Mouse (Mus musculus) right cerebral cortex, postnatal 36 days (tissue): ENCODE results near the gene Abr.

ENCODE experiments used
- DNase-seq, 2 experiments: peaks; one replicate each; pipeline ENCODE4 v3.0.0; 2022; ENCODE audit warnings: low spot score in 2 of 2, mixed read lengths in 1 of 2

Gene Abr

DNA sequence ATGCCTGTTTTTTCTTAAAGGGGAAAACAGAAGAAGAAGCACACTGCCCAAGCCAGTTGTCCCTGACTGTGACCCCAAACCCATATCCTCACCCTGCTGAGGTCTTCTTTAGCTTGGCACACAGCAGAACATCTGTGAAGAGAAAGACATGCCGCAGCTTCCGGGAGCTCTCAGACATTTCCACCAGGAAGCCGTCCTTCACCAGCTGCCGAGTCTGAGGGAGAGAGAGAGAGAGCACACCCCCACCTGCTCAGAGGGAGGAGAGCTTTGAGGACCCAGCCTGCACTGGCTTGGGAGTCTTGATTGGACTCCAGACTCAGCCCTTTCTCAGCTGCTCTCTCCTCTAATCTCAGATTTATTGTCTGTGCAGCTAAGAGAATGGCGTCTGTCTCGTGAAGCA is 160.9 kb downstream of the Abr start:
- DNase-seq: no peak

GRCm38 (mm10) chr11:76459489-76459888 is 162.6 kb downstream of the Abr start:
- no peak for DNase-seq

GRCm38 (mm10) chr11:76458730-76459129 is 163.4 kb downstream of the Abr start:
- DNase-seq: no peak

DNA sequence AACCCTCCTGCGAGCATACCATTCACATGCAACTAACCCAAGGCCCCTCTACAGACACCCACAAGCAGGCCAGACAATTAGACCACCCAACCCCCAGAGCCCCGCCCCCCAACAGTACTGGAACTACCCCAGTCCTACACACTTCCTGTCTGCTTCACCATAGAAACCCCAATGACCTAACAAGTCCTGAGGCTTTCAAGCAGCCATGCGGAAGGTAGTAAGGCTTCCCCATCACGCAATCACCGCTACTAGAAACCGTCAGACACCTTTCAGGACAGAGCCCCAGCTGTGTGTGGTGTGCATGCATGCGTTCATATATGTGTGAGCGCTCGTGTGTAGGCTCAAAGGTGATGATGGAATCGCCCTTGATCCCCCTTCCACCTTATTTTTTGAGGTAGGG is 165.2 kb downstream of the Abr start:
- no peak for DNase-seq

DNA sequence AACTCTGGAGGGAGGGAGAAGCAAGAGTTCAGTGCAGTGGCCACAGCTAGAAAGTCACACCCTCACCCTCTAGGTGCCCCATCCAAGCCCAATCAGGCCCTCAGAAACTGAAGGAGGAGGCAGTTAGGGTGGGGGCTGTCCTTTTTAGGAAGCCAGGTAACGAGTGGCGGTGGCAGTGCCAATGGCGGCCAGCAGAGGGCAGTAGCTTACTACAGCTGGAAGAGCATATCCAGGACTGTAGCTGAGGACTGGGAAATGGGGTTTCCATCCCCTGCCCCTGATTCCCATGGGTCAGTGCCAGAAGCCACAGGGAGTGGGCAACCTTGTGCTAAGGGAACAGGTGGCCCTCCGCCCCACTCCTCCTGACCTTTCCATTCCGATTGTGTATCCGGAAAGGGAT is 165.9 kb downstream of the Abr start:
- DNase-seq: peak; percentile 72 to 78

DNA sequence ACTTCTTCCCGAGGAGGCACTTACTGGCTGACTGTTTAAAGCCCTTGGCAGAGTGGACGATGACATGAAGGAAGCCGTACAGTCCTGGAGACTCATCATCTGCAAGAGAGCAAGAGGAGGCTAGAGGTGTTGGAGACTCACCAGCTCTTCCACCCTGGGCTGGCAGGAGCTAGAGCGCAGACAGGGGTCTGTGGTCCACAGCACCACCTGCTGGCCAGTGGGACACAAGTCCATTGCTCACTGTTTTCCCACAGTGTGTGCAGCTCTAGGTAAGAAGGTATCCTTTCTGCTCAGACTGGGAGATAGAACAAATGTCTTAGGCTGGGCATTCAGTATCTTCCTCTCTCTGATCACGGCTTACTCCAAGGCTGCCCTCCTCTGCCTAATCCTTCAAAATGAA is 167.6 kb downstream of the Abr start:
- peak in 1 of 2 experiments; percentile 41 for DNase-seq

DNA sequence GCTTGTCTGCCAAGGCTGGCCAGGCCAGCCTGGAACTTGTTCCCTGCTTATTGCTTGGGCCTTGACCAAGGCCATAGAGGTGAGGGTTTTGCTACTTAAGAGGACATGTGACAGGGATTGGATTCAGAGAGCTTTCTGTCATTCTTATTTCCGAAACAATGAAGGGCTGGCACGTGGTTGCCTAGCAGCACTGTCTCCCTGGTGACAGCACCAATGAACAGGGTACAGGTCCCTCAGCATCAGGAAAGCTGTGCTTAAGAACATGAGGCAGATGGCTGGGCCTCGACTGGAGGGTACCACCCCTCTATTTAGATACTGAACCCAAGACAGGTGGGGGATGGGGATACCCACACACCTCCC is 171.9 kb downstream of the Abr start:
- peak in 1 of 2 experiments; percentile 39 for DNase-seq

- DNase-seq: peak; percentile 79 to 84
Measured at GRCm38 (mm10) chr11:76449520-76450201, 172.5 kb downstream of the Abr start.

GRCm38 (mm10) chr11:76446251-76446650 is 175.9 kb downstream of the Abr start:
- no peak for DNase-seq

GRCm38 (mm10) chr11:76445459-76445858 is 176.7 kb downstream of the Abr start:
- DNase-seq: no peak

- peak; percentile 43 to 69 for DNase-seq
Measured at GRCm38 (mm10) chr11:76439666-76440065, 182.4 kb downstream of the Abr start.

DNA sequence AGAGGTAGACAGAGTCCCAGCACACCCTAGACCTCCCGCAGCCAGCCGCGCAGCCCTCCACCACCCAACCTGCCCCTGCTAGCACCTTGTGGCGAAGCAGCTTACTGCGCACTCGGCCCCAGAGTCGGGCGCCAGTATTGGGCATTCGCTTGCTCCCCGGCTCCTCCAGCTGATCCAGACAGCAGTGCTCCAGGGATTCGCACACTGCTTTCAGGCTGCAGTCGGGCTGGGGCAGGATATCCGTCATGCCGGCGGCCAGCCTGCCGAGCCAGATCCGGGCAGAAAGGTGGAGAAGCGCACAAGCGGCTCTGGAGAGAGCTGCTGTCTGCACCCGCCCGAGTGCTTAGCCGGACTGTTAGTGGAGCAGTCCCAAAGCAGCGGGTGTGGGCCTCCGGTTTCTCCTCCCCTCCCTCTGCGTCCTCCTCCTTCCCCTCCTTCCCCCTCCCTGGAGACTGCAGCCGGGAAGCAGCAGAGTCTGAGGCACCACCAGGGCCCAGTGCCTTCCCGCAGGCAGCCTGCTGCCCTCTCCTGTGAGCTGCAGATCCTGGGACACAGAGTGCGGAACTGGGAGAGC is 185.2 kb downstream of the Abr start:
- no peak for DNase-seq

DNA sequence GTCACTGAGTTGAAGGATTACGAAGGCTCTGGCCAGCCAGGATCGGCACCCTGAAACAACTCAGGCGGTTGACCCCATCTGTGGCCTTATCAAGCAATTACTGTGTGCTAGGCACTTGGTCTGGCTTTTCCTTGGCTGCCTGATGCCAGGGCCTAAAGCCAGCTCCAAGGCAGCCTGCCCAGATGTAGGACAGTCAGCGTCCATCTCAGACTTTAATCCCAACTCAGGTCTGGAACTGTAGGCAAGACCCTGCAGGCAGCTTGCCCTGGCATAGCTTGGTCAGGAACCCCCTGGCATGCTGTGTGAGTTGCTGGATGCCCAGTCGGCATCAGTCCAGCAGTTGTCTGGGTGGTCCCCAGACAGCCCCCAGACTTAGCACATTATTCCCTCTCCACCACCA is 186.1 kb downstream of the Abr start:
- DNase-seq: no peak

- DNase-seq: no peak
Measured at GRCm38 (mm10) chr11:76429966-76430631, 192.0 kb downstream of the Abr start.

GRCm38 (mm10) chr11:76429556-76429955 is 192.6 kb downstream of the Abr start:
- DNase-seq: no peak

DNA sequence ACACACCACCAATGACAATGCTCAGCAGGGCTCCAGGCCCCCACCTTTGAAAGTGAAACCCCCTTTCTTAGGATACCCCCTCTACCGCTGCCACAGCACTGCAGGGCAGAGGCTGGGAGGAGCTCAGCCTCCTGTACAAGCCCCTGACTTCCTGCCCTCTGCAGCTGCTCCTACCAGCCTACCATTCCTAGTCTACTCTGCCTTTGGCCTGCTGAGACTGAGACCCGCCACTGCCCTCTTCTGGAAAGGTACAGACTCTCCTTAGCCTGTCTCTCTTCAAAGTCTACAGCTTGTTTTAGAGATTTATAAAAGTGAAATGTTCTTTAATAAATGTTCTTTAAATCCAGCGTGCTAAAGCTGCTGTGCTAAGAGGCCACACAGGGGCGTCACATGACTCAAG is 193.1 kb downstream of the Abr start:
- no peak for DNase-seq

- peak in 1 of 2 experiments; percentile 65 for DNase-seq
Measured at GRCm38 (mm10) chr11:76427781-76428180, 194.3 kb downstream of the Abr start.

- DNase-seq: no peak
Measured at GRCm38 (mm10) chr11:76425749-76426148, 196.4 kb downstream of the Abr start.

DNA sequence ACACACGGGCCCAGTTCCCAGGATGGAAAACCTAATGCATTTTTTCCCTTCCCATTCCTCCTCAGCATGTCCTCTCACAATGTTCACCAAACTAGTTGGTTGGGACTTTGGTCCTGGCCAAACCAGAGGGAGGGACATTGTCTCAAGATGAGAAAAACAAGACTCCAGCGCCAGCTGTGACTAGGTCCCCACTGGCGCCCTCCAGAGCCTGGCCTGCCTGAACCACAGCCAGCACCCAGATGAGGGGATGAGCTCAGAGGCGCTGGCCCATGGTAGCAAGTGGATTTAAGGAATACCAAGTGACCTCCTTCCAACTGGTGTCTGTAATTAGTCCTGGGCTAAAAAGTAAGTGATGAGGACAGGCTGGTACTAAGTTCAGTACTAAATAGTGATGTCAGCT is 201.2 kb downstream of the Abr start:
- no peak for DNase-seq

GRCm38 (mm10) chr11:76419179-76419578 is 202.9 kb downstream of the Abr start:
- DNase-seq: no peak

GRCm38 (mm10) chr11:76418423-76418822 is 203.7 kb downstream of the Abr start:
- peak in 1 of 2 experiments; percentile 62 for DNase-seq

DNA sequence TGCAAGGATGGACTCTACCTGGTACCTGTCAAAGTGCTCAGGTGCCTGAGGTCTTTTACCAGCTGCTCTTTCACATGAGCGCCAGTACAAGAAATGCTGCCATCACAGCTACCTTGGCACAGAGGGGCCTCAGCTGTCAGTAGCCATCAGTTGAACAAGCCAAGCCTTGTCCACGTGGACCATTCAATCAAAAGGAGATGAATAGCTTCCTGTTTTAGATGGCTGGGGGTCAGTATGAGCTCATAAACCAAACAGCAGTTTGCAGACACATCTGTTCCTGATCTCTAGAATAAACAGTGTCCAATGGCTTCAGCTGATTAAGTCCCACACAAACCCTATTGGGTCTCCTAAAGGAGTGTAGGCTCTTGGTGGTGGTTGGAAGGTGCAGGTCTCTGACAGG is 206.1 kb downstream of the Abr start:
- no peak for DNase-seq

DNA sequence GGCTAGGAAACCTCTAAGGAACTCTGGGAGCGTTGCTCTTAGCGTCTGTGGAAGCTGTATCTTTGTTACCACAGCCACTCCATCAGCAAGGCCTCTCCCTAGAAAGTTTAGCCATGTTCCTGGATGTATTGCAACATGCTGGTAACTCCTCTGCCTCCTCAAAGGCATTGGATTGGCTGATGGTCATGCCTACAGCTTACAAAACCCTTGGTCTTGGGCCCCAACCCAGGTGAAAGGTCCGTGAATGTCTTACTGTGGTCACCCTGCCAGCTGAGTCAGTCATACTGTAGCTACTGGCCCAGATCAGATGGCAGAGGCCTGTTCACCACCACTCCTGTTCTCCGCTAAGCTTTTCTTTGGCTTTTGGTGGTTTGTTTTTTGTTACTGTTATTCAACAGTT is 207.1 kb downstream of the Abr start:
- no peak for DNase-seq
